Mouse (Mus musculus): ENCODE data around the gene Llcfc1.

Llcfc1 gene

DNA sequence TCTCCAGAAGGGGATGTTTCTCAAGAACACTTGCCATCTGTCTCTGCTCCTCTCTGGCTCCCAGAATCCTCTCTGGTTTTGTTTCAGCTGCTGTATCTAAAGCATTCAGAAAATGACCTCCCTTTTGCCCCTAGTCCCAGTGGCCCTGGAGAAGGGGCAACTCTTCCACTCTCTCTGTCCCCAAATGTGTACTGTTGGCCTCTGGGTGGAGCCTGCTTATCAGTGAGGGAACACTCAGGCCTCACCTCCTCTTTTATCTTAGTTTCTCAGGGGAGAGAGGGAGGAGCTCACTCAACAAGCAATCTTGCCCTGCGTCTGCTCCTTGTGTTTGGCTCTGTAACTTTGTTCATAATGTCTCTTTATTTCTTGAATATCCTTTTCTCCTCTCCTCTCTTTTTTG, 19.9 kb downstream of the Llcfc1 start, which contains the start of gene Kel:
Kel (minus strand) TSS at position 217 of the 400 bp plus-strand sequence.
- no peak for DNase-seq (ENCODE audit: low spot score)

DNA sequence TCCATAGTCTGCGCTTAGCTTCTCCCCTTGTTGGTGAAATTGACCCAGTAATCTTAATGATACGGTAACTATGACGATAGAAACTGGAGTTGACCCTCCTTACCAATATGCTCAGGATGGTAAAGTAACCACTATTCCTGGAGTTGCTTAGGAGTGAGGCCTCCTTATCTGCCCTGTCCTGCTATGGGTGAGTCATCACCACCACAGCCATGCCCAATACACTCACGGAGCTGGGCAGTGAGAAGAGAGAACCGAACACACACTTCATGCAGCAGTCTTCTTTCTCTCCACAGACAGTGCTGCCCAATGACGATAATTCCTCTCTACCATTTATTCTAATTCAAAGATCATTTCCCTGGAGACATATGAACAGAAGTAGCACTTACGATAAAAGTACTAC, 22.0 kb downstream of the Llcfc1 start:
- no peak for DNase-seq (ENCODE audit: low spot score)

DNA sequence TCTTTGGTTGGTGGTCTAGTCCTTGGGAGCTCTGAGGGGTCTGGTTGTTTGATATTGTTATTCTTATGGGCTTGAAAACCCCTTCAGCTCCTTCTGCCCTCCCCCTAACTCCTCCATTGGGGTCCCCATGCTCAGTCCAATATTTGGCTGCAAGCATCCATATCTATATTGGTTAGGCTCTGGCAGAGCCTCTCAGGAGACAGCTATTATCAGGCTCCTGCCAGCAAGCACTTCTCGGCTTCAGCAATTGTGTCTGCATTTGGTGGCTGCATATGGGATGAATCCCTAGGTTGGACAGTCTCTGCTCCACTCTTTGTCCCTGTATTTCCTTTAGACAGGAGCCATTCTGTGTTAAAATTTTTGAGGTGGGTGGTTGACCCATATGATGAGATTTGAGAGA, 26.1 kb downstream of the Llcfc1 start:
- no peak for DNase-seq (ENCODE audit: low spot score)

DNA sequence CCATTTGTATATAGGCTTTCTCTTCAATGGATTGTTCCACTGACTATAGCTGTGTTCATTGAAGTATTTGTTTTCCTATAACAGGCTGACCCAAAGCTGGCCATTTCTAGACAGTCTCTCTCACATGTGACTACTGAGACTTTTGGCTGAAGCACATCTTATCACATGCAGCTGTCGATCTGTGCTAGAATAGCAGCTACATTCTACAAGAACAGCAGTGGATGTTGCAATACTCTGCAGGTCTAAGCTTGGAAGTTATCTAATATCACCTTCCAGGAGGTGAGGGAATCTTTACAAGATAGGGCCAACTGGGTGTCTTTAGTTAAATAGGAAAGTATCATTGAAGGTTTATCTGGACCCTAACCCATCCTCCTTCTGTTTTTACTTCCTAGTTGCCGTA, 37.2 kb downstream of the Llcfc1 start:
- no peak for DNase-seq (ENCODE audit: low spot score)

DNA sequence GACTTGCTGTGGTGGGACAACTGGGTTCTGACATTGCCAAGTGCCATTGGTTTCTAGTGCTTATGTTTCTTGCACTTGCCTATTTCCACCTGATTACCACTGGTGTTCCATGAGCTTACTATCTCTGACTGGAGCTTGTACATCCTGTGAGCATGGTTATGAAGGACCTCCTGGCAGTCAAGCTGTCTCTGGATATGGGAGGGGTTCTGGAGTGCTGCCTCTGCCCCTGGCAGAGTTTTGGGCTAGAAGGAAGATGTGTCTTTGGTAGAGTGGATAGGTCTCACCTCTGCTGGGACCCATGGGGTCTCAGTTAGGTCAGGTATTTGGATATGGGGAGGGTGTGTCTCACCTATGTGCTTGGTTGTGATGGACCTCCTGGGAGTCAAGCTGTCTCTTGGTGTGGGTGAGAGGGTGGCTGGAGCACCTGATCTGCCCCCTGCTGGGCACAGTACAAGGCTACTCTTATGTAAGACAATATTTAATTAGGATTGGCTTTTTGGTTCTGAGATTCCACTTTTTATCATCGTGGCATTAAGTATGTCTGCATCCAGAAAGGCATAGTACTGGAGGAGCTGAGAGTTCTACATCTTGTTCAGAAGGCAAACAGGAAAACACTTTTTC, 43.9 kb downstream of the Llcfc1 start:
- DNase-seq (ENCODE audit: low spot score), result no peak

DNA sequence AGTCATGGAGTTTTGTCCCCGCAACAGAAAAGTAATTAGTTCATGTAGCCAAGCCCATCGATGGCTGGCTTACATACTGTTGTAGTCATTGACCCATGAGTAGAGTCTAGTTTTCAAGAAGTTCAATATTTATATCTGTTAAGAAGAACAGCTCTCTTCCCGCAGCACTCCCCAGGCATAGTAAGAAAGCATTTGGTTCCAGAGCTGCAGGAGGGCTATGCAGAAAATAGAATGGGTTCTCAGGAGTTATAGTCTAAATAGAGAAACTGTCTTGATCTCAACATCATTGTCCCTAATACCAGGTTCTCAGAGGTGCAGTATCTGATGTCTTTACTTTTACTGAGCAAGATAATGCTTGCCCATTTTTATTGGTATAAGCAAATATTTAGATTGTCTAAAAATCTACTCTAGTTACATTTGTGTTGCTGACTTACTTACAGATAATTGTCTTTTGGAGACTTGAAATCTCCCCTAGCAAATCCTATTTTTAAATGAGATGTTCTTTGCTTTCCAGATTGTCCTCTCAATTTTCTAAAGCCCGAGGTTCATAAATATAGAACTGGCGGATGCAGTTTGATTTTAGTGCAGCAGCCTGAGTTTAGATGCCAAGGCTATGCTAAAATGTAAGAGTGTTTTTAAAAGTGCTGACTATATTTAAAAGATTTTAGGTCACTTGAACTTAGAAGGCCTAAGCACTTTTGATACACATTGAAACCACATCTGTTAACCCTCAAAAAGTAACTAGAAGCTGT, 50.7 kb downstream of the Llcfc1 start:
- no peak for DNase-seq (ENCODE audit: low spot score)

Measured in layer of hippocampus, adult 9-10 months (tissue).